Mouse (Mus musculus) kidney, embryonic 15.5 days (tissue): ENCODE measurements around the gene Atcay. TPM values are rescaled to one million over a fixed set of nuclear protein-coding genes. Genes with fewer than 3 reads are reported as not detected.
"Not testable (repeated sequence)": the region's sequence is repeated elsewhere in the genome, so short reads cannot be mapped to it uniquely, and the experiment has no call there.

Experiments
- ATAC-seq: fragments of 200-750 bp; cut with Nextera tagmentation; replicated peaks from 2 replicates; pipeline ENCODE4 v1.8.0; 2017; ENCODE audit warnings: moderate TSS enrichment; ENCODE audit not compliant: low FRiP score
- H3K27ac ChIP-seq: fragments of 300-500 bp; sonication (generic); 2 replicates; pipeline ENCODE4 v1.5.1; 2015; ENCODE audit warnings: mild to moderate bottlenecking, inconsistent platforms
- H3K27me3 ChIP-seq: fragments of 300-500 bp; sonication (generic); 2 replicates; pipeline ENCODE4 v1.6.1; 2015; ENCODE audit warnings: inconsistent platforms
- H3K36me3 ChIP-seq: fragments of 300-500 bp; sonication (generic); 2 replicates; pipeline ENCODE4 v1.6.1; 2015; ENCODE audit warnings: inconsistent platforms
- H3K4me1 ChIP-seq: fragments of 300-500 bp; sonication (generic); 2 replicates; pipeline ENCODE4 v1.6.1; 2015; ENCODE audit warnings: inconsistent platforms
- H3K4me2 ChIP-seq: fragments of 300-500 bp; sonication (generic); 2 replicates; pipeline ENCODE4 v1.6.1; 2015; ENCODE audit warnings: moderate library complexity, mild to moderate bottlenecking, inconsistent platforms
- H3K4me3 ChIP-seq: fragments of 300-500 bp; sonication (generic); replicated peaks from 2 replicates; pipeline ENCODE4 v1.5.1; 2015; ENCODE audit warnings: mild to moderate bottlenecking, inconsistent platforms
- H3K9ac ChIP-seq: fragments of 300-500 bp; sonication (generic); 2 replicates; pipeline ENCODE4 v1.6.1; 2015; ENCODE audit warnings: mild to moderate bottlenecking, inconsistent platforms
- H3K9me3 ChIP-seq: fragments of 300-500 bp; sonication (generic); replicated peaks from 2 replicates; pipeline ENCODE4 v1.6.1; 2016; ENCODE audit warnings: inconsistent platforms
- WGBS: fragments of 180-500 bp; shearing (Covaris S2); methylation state at CpG from one replicate; pipeline ENCODE4 v1.1.7; 2015; ENCODE audit warnings: mixed read lengths; 5-methylcytosine and 5-hydroxymethylcytosine counted together
- polyA plus RNA-seq: library from polyadenylated mRNA; unstranded; fragments of >200 nt; fragmentation: Nextera tagmentation; extraction: Ambion mirVana; gene quantifications from 2 replicates; pipeline ENCODE4 v1.2.1, GENCODE M21; 2015

The Atcay gene
- polyA plus RNA-seq, 1 experiment from 2014 or later: 0.51 TPM

DNA sequence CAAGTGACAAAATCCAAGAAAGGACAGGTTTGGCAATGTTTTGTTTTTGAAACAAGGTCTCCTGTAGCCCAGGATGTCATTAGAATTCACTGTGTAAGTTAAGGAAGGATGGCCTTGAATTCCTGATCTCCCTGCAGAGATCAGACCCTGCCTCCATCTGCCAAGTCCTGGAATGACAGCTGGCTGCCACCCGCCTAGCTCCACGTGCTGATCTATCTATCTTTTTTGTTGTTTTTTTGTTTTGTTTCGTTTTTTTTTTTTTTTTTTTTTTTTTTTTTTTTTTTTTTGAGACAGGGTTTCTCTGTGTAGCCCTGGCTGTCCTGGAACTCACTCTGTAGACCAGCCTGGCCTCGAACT is 55.3 kb downstream of the Atcay start:
- H3K9ac ChIP-seq: peak overlapping the region; percentile 35; the same call in 1 of the 2 replicates
- ATAC-seq: not testable (repeated sequence)
- 10% methylated on average over 4 of the region's 4 CpGs for WGBS

DNA sequence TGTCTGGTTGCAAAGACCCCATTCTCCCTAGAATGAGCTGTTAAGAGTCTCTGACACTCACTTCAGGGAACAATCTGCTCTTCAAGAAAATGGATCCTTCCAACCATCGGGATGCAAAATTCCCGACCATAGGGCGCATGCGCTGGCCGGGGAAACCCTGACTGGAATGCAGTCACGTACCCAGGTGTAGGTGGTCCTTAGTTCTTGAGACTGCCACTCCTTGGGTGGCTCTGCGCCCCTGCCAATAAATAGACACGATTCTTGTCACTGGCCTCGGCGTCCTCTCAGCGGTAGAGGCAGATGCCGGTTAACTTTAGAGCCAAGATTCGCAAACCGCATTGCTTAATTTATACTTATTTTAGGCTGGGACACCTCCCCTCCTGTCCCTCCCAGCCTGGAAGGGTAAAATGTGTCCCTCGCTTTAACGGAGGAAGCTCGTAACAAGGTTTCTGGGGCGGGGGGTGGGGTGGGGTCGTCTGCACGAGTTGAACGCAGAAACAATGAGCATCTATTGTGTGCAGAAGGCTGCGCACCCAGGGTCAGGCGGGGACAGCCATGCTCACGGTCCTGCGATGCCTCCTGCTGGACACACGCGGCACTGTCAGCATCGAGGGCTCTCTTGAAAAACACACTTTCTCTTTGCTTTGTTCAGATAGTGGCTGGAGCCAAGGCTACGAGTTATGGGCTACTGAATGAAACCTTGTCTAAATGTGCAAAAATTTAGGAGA is 55.9 kb downstream of the Atcay start:
- peak overlapping the region; percentile 83 for H3K4me2 ChIP-seq
- WGBS: 2% methylated on average over 29 of the region's 29 CpGs
- H3K9ac ChIP-seq: peak overlapping the region; percentile 35

More for the DNA sequence above, 55.3 kb downstream of the Atcay start:
- not testable (repeated sequence) for H3K27me3 ChIP-seq, H3K9me3 ChIP-seq
- peaks cover 62% of the 10 kb centered on the region for H3K4me1 ChIP-seq
- H3K4me3 ChIP-seq: peak overlapping the region; percentile 40
- peak overlapping the region; percentile 92 for H3K27ac ChIP-seq
- H3K36me3 ChIP-seq: peaks cover 30% of the 10 kb centered on the region
- peak overlapping the region; percentile 83 for H3K4me2 ChIP-seq

DNA sequence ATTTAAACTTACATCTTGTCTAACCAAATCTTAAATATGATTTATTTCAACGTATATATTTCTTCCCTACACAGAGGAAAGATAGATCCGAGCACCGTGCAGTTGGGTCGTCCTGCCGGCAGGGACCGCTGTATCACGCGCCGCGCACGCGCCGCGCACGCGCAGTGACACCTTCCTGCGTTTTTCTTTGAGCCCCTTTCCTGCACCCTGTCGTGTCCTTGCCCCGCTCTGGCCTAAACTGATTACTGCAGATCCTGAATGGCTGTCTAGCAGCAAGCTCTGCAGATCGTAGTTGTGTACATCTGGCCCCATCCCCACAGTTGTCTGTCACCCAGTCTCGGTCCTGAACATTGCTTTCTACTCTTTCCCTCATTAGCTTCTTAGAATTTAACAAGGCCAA is 57.5 kb downstream of the Atcay start:
- Histone ChIP-seq H3K4me3 (0 out of 2 replicates have a peak overlapping the region, but pooled peaks have one; percentile 2), H3K27me3 (no peaks in the 10 kb centered on the region), H3K4me1 (peaks cover 53% of the 10 kb centered on the region), H3K36me3 (peaks cover 8% of the 10 kb centered on the region), H3K27ac (peak overlapping the region; percentile 86), H3K9ac (no peak overlapping the region), H3K4me2 (peak overlapping the region; percentile 46), H3K9me3 (no peaks in the 10 kb centered on the region)
- ATAC-seq: no peak
- WGBS: 8% methylated on average over 21 of the region's 21 CpGs

More for the DNA sequence above, 55.9 kb downstream of the Atcay start:
- Histone ChIP-seq H3K4me3 (peak overlapping the region; percentile 40), H3K36me3 (peaks cover 24% of the 10 kb centered on the region), H3K27ac (peak overlapping the region; percentile 92), H3K9me3 (no peaks in the 10 kb centered on the region), H3K27me3 (no peaks in the 10 kb centered on the region), H3K4me1 (peaks cover 57% of the 10 kb centered on the region)
- ATAC-seq: peak; percentile 27; the same call in 1 of the 2 replicates

DNA sequence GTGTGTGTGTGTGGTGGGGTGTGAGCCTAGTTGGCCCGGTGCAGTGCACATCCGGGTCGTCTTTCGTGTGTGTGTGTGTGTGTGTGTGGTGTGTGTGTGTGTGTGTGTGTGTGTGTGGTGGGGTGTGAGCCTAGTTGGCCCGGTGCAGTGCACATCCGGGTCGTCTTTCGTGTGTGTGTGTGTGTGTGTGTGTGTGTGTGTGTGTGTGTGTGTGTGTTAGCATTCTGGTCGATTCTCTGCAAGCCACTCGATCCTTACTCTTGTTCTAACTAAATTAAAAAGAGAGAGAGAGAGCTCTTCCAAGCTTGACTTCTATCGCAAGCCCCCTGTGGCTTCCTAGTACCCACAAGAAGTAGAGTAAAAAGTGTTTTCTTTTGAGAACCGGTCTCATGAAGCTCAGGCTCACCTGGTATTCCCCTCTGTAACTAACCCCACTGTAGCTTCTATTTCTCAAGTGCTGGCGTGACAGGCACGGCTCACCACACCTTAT is 61.2 kb downstream of the Atcay start:
- H3K9me3 ChIP-seq, H3K36me3 ChIP-seq, H3K27me3 ChIP-seq, ATAC-seq, H3K9ac ChIP-seq: not testable (repeated sequence)
- WGBS: 50% methylated on average over 6 of the region's 14 CpGs
- peak overlapping the region; percentile 89; the same call in 1 of the 2 replicates for H3K4me2 ChIP-seq
- peak overlapping the region; percentile 9 for H3K4me3 ChIP-seq
- peak overlapping the region; percentile 82 for H3K27ac ChIP-seq
- H3K4me1 ChIP-seq: peaks cover 54% of the 10 kb centered on the region

- peak; percentile 60 for ATAC-seq
- peaks cover 13% of the 10 kb centered on the region for H3K36me3 ChIP-seq
- peak overlapping the region; percentile 52 for H3K9ac ChIP-seq
- no peaks in the 10 kb centered on the region for H3K27me3 ChIP-seq
- peak overlapping the region; percentile 90 for H3K27ac ChIP-seq
- WGBS: 2% methylated on average over 29 of the region's 29 CpGs
- peak overlapping the region; percentile 89 for H3K4me2 ChIP-seq
- peaks cover 48% of the 10 kb centered on the region for H3K4me1 ChIP-seq
- peak overlapping the region; percentile 91 for H3K4me3 ChIP-seq
- no peaks in the 10 kb centered on the region for H3K9me3 ChIP-seq
These were observed 62.0 kb downstream of the Atcay start for GRCm38 (mm10) chr10:81168521-81169244.

GRCm38 (mm10) chr10:81168087-81168431 is 62.6 kb downstream of the Atcay start:
- peak overlapping the region; percentile 90 for H3K27ac ChIP-seq
- H3K36me3 ChIP-seq: peaks cover 19% of the 10 kb centered on the region
- H3K4me3 ChIP-seq: peak overlapping the region; percentile 91
- H3K9ac ChIP-seq: peak overlapping the region; percentile 52
- WGBS: 8% methylated on average over 5 of the region's 5 CpGs
- ATAC-seq: peak; percentile 64
- H3K27me3 ChIP-seq: no peaks in the 10 kb centered on the region
- H3K9me3 ChIP-seq: no peaks in the 10 kb centered on the region
- peak overlapping the region; percentile 89 for H3K4me2 ChIP-seq
- peaks cover 42% of the 10 kb centered on the region for H3K4me1 ChIP-seq

DNA sequence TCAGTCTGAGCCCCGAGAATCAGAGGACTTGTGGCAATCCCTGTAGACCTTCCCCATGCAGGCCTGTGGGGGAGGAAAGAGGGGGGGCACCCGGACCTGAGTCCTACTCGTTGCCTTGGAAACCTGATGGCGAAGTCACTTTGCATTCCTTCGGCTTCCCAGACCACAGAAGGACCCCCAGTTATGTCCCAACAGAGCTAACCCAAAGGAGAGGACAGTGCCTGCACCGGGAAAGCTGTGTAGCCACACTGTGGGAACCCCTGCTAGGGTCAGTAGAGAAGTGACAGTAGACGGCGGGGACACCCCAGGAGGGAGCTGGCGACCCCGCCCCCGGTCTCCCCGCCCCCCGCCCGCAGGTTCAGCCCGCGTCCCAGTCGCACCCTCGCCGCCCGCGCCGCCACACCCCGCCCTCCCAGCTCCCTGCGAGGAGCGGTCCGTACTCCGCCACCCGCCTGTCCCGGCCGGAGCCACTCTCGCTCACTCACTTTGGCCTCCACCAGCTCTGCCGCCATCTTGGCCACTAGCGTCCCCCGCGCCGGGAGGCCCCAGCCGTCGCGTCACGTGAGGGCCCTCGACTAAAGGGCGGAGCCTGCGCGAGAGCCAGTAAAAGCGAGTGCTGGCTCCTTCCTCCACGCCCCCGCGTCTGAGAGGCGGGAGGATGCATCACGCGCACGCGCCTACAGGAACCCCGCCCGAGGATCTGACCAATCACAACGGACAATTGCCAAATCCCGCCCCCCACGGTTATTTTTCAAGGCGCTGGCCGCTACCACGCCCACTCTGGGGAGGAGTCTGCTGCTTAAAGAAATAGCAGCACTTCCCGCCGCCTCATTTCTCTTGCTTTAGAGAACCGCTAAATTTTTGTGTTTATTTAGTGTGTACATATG is 63.2 kb downstream of the Atcay start, which contains the start of gene Pias4:
TSS of gene Pias4 (minus strand) at position 724 of the 887 bp plus-strand sequence.
- Histone ChIP-seq H3K9ac (peak within 1 kb of the TSS; percentile 86), H3K4me3 (peak within 1 kb of the TSS; percentile 91), H3K27me3 (no peaks in the 10 kb centered on the region), H3K4me1 (peaks cover 41% of the 10 kb centered on the region), H3K9me3 (no peaks in the 10 kb centered on the region), H3K36me3 (peaks cover 25% of the 10 kb centered on the region), H3K4me2 (peak within 1 kb of the TSS; percentile 89), H3K27ac (peak within 1 kb of the TSS; percentile 90)
- WGBS: under 1% methylated on average over 57 of the region's 64 CpGs
- ATAC-seq: peak; percentile 88

DNA sequence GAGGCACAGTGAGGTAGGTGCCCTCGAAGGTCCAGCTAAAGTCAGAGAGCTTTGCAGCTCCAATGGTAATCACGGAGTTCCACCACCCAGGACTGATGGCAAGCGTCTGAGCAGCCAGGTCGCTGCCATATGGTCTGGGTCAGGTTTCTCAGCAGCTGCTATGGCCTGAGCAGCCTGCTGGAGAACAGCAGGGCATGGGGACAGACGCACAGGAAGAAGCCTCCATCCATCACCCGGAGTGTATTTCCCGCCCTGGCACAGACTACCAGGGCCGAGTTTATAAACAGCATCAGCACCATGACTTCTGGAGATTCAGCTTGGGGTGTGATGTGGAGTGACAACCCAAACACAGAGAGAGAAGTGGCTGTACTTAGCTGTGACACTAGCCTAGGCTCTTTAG is 65.5 kb downstream of the Atcay start:
- H3K9ac ChIP-seq: no peak overlapping the region
- H3K9me3 ChIP-seq: no peaks in the 10 kb centered on the region
- no peaks in the 10 kb centered on the region for H3K27me3 ChIP-seq
- H3K4me3 ChIP-seq: no peak overlapping the region
- ATAC-seq: no peak
- peaks cover 52% of the 10 kb centered on the region for H3K4me1 ChIP-seq
- no peak overlapping the region for H3K27ac ChIP-seq
- WGBS: 36% methylated on average over 8 of the region's 8 CpGs
- H3K36me3 ChIP-seq: peaks cover 49% of the 10 kb centered on the region
- no peak overlapping the region for H3K4me2 ChIP-seq

DNA sequence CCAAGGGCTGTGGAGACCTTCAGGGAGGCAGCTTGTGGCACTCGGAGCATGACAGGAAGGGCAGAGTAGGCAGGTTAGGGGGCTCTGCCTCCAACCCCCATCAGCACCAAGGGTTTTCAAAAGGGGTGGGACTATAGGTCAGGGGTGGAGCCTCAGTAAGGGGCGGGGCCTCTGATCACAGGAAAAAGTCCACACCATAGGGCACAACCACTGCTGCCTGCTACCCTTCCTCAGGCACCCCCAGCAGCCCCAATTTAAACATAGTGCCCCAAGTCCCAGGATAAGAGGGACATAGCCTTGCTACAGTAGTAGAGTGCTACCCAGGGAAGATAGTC is 68.3 kb downstream of the Atcay start:
- no peak overlapping the region for H3K4me3 ChIP-seq
- peaks cover 37% of the 10 kb centered on the region for H3K4me1 ChIP-seq
- H3K27me3 ChIP-seq: no peaks in the 10 kb centered on the region
- H3K27ac ChIP-seq: 0 out of 2 replicates have a peak overlapping the region, but pooled peaks have one; percentile 3
- ATAC-seq: no peak
- 50% methylated on average over 2 of the region's 2 CpGs for WGBS
- H3K4me2 ChIP-seq: no peak overlapping the region
- H3K9ac ChIP-seq: no peak overlapping the region
- H3K36me3 ChIP-seq: peaks cover 72% of the 10 kb centered on the region
- H3K9me3 ChIP-seq: no peaks in the 10 kb centered on the region

DNA sequence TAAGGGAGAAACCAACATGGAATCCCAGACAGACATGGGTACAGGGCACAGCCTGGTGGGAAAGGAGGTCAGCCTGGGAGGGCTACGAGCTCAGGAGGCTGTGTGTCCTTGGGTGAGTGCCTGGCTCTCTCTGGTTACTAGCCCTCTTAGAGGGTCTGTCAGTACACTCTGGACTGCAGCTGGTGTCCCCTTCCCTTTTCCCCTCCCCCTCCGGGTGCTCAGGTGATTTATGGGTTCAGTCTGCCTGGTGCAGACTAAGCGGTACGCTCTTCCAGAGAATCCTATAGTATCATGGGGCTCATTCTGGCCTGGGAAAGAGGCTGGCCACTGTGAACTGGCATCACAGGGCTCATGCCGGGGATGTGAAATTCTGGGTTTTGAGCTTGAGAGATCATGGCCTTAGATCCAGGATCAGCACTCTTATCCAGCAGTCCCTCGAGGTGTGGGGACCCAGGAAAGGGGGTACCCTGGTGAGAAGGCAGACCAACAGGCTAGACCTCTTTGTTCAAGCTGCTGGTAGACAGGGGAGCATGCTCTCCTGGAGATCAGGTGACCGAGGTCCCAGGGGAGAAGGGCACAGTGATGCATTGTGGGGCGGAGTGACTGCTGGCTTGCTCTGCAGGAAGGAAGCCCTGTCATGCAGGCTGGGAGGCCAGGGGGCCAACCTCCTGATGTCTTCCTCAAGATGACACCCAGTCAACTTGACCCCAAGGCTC is 68.9 kb downstream of the Atcay start:
- WGBS: 45% methylated on average over 8 of the region's 8 CpGs
- Histone ChIP-seq H3K4me1 (peaks cover 32% of the 10 kb centered on the region), H3K27ac (0 out of 2 replicates have a peak overlapping the region, but pooled peaks have one; percentile 3), H3K4me3 (no peak overlapping the region), H3K27me3 (no peaks in the 10 kb centered on the region), H3K9ac (no peak overlapping the region), H3K36me3 (peaks cover 78% of the 10 kb centered on the region), H3K9me3 (no peaks in the 10 kb centered on the region), H3K4me2 (no peak overlapping the region)
- ATAC-seq: no peak; the same call in 1 of the 2 replicates

DNA sequence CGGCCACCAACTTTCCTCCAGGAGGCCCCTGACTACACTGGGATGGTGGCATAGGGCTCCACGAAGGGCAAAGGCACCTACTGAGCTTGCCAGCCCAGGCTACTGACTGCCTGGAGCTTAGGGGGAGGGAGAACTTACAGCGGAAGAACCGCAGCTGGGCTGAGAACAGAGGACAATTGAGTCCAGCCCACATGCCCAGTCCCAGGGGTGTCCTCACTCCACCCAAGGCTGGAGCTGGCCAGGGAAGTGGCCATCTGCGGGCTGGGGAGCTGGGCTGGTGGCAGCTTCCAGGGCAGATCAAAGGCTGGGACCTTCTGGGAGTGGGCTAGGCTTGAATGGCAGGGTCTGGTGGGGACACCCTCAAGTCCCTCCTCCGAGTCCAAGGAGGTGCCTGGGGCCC is 75.9 kb downstream of the Atcay start:
- Histone ChIP-seq H3K4me1 (no peaks in the 10 kb centered on the region), H3K4me3 (no peak overlapping the region), H3K9me3 (no peaks in the 10 kb centered on the region), H3K27me3 (no peaks in the 10 kb centered on the region), H3K4me2 (no peak overlapping the region), H3K36me3 (peaks cover 85% of the 10 kb centered on the region), H3K9ac (no peak overlapping the region), H3K27ac (no peak overlapping the region)
- WGBS: 80% methylated on average over 6 of the region's 6 CpGs
- ATAC-seq: no peak
